Mouse (Mus musculus) stomach, embryonic 15.5 days (tissue): ENCODE data around the gene Lingo2. TPM values are rescaled to one million over a fixed set of nuclear protein-coding genes. Genes with fewer than 3 reads are reported as not detected.
A peak's percentile ranks its signal among the peaks of the same experiment; 100 is the strongest.
"Not testable (repeated sequence)": the region's sequence is repeated elsewhere in the genome, so short reads cannot be mapped to it uniquely, and the experiment has no call there.

Source experiments
- ATAC-seq: fragments of 200-750 bp; cut with Nextera tagmentation; 2 replicates; pipeline ENCODE4 v1.8.0; 2017; ENCODE audit warnings: low read depth, moderate number of reproducible peaks, moderate TSS enrichment; ENCODE audit not compliant: insufficient read depth, low FRiP score
- H3K27ac ChIP-seq: fragments of 300-500 bp; sonication (generic); 2 replicates; pipeline ENCODE4 v1.5.1; 2015; ENCODE audit warnings: mild to moderate bottlenecking, inconsistent platforms
- H3K27me3 ChIP-seq: fragments of 300-500 bp; sonication (generic); replicated peaks from 2 replicates; pipeline ENCODE4 v1.6.1; 2015; ENCODE audit warnings: inconsistent platforms
- H3K36me3 ChIP-seq: fragments of 300-500 bp; sonication (generic); 2 replicates; pipeline ENCODE4 v1.6.1; 2015; ENCODE audit warnings: inconsistent platforms
- H3K4me1 ChIP-seq: fragments of 300-500 bp; sonication (generic); 2 replicates; pipeline ENCODE4 v1.6.1; 2015; ENCODE audit warnings: inconsistent platforms
- H3K4me2 ChIP-seq: fragments of 300-500 bp; sonication (generic); 2 replicates; pipeline ENCODE4 v1.6.1; 2015; ENCODE audit warnings: mild to moderate bottlenecking, inconsistent platforms
- H3K4me3 ChIP-seq: fragments of 300-500 bp; sonication (generic); replicated peaks from 2 replicates; pipeline ENCODE4 v1.5.1; 2015; ENCODE audit warnings: inconsistent platforms
- H3K9ac ChIP-seq: fragments of 300-500 bp; sonication (generic); 2 replicates; pipeline ENCODE4 v1.6.1; 2015; ENCODE audit warnings: inconsistent platforms
- H3K9me3 ChIP-seq: fragments of 300-500 bp; sonication (generic); 2 replicates; pipeline ENCODE4 v1.6.1; 2016; ENCODE audit warnings: inconsistent platforms
- WGBS: fragments of 180-500 bp; shearing (Covaris S2); methylation state at CpG from one replicate; pipeline ENCODE4 v1.1.7; 2015; 5-methylcytosine and 5-hydroxymethylcytosine counted together
- polyA plus RNA-seq: library from polyadenylated mRNA; unstranded; fragments of >200 nt; fragmentation: Nextera tagmentation; extraction: Ambion mirVana; gene quantifications from 2 replicates; pipeline ENCODE4 v1.2.1, GENCODE M21; 2015

Lingo2 gene
- polyA plus RNA-seq, 1 experiment from 2014 or later: 0.46 TPM

GRCm38 (mm10) chr4:36288813-36289700 lies 662.5 kb downstream of the Lingo2 start:
- 0 out of 2 replicates have a peak overlapping the region, but pooled peaks have one; percentile 22 for H3K27ac ChIP-seq
- no peaks in the 10 kb centered on the region for H3K27me3 ChIP-seq
- H3K4me2 ChIP-seq: peak overlapping the region; percentile 47
- H3K4me1 ChIP-seq: no peaks in the 10 kb centered on the region
- ATAC-seq: peak; percentile 66
- H3K9me3 ChIP-seq: no peaks in the 10 kb centered on the region
- H3K9ac ChIP-seq: no peak overlapping the region
- H3K36me3 ChIP-seq: no peaks in the 10 kb centered on the region
- peak overlapping the region; percentile 23 for H3K4me3 ChIP-seq
- WGBS: 10% methylated on average over 17 of the region's 17 CpGs

- WGBS: 60% methylated on average over 2 of the region's 2 CpGs
- H3K36me3 ChIP-seq: no peaks in the 10 kb centered on the region
- H3K4me1 ChIP-seq: no peaks in the 10 kb centered on the region
- H3K9ac ChIP-seq: no peak overlapping the region
- H3K27me3 ChIP-seq: no peaks in the 10 kb centered on the region
- no peaks in the 10 kb centered on the region for H3K9me3 ChIP-seq
- H3K4me2 ChIP-seq: no peak overlapping the region
- H3K4me3 ChIP-seq: no peak overlapping the region
- no peak for ATAC-seq
- no peak overlapping the region for H3K27ac ChIP-seq
Observed at GRCm38 (mm10) chr4:36262436-36263169, 688.9 kb downstream of the Lingo2 start.

GRCm38 (mm10) chr4:36186231-36186922 lies 765.2 kb downstream of the Lingo2 start:
- Histone ChIP-seq H3K4me2 (no peak overlapping the region), H3K27me3 (no peaks in the 10 kb centered on the region), H3K27ac (no peak overlapping the region), H3K9ac (no peak overlapping the region), H3K4me1 (no peaks in the 10 kb centered on the region), H3K36me3 (no peaks in the 10 kb centered on the region), H3K9me3 (no peaks in the 10 kb centered on the region), H3K4me3 (no peak overlapping the region)
- ATAC-seq: no peak
- WGBS: 25% methylated on average over 7 of the region's 7 CpGs

- Histone ChIP-seq H3K4me1 (no peaks in the 10 kb centered on the region), H3K27me3 (no peaks in the 10 kb centered on the region), H3K4me3 (no peak overlapping the region), H3K9ac (no peak overlapping the region), H3K36me3 (no peaks in the 10 kb centered on the region), H3K9me3 (no peaks in the 10 kb centered on the region), H3K27ac (no peak overlapping the region), H3K4me2 (no peak overlapping the region)
- 35% methylated on average over 4 of the region's 4 CpGs for WGBS
- ATAC-seq: no peak
Observed at GRCm38 (mm10) chr4:36183643-36184042, 767.9 kb downstream of the Lingo2 start.

GRCm38 (mm10) chr4:36170099-36170498 lies 781.4 kb downstream of the Lingo2 start:
- no peaks in the 10 kb centered on the region for H3K36me3 ChIP-seq
- H3K4me3 ChIP-seq: no peak overlapping the region
- no peak for ATAC-seq
- H3K4me2 ChIP-seq: no peak overlapping the region
- WGBS: 33% methylated on average over 1 of the region's 1 CpGs
- no peak overlapping the region for H3K9ac ChIP-seq
- H3K27ac ChIP-seq: no peak overlapping the region
- no peaks in the 10 kb centered on the region for H3K27me3 ChIP-seq
- H3K4me1 ChIP-seq: no peaks in the 10 kb centered on the region
- no peaks in the 10 kb centered on the region for H3K9me3 ChIP-seq

- Histone ChIP-seq H3K36me3 (no peaks in the 10 kb centered on the region), H3K27me3 (no peaks in the 10 kb centered on the region), H3K9ac (no peak overlapping the region), H3K9me3 (no peaks in the 10 kb centered on the region), H3K4me2 (no peak overlapping the region), H3K27ac (no peak overlapping the region), H3K4me1 (no peaks in the 10 kb centered on the region), H3K4me3 (no peak overlapping the region)
- ATAC-seq: no peak
Observed at GRCm38 (mm10) chr4:36131341-36131740, 820.2 kb downstream of the Lingo2 start.

- Histone ChIP-seq H3K4me3 (no peak overlapping the region), H3K9ac (no peak overlapping the region), H3K4me1 (no peaks in the 10 kb centered on the region), H3K36me3 (no peaks in the 10 kb centered on the region), H3K27me3 (no peaks in the 10 kb centered on the region), H3K4me2 (no peak overlapping the region), H3K27ac (no peak overlapping the region), H3K9me3 (no peaks in the 10 kb centered on the region)
- WGBS: 72% methylated on average over 4 of the region's 4 CpGs
- ATAC-seq: no peak
Observed at GRCm38 (mm10) chr4:36095482-36095881, 856.1 kb downstream of the Lingo2 start.

- Histone ChIP-seq H3K27ac (no peak overlapping the region), H3K4me2 (no peak overlapping the region), H3K9ac (no peak overlapping the region), H3K4me1 (no peaks in the 10 kb centered on the region), H3K4me3 (no peak overlapping the region), H3K36me3 (no peaks in the 10 kb centered on the region), H3K27me3 (no peaks in the 10 kb centered on the region), H3K9me3 (no peaks in the 10 kb centered on the region)
- 74% methylated on average over 3 of the region's 3 CpGs for WGBS
- no peak for ATAC-seq
Observed at GRCm38 (mm10) chr4:36081095-36081852, 870.3 kb downstream of the Lingo2 start.

- Histone ChIP-seq H3K36me3 (no peaks in the 10 kb centered on the region), H3K9me3 (no peaks in the 10 kb centered on the region), H3K27ac (no peak overlapping the region), H3K4me1 (no peaks in the 10 kb centered on the region), H3K4me2 (no peak overlapping the region), H3K9ac (no peak overlapping the region), H3K27me3 (no peaks in the 10 kb centered on the region), H3K4me3 (no peak overlapping the region)
- no peak for ATAC-seq
- WGBS: 79% methylated on average over 6 of the region's 6 CpGs
Observed at GRCm38 (mm10) chr4:36078910-36079525, 872.5 kb downstream of the Lingo2 start.

GRCm38 (mm10) chr4:36064701-36065100 lies 886.8 kb downstream of the Lingo2 start:
- 54% methylated on average over 1 of the region's 1 CpGs for WGBS
- H3K27me3 ChIP-seq, H3K27ac ChIP-seq, H3K9ac ChIP-seq, H3K4me2 ChIP-seq, ATAC-seq, H3K4me1 ChIP-seq, H3K4me3 ChIP-seq, H3K36me3 ChIP-seq, H3K9me3 ChIP-seq: not testable (repeated sequence)

- H3K36me3 ChIP-seq: no peaks in the 10 kb centered on the region
- no peak for ATAC-seq
- H3K9me3 ChIP-seq: no peaks in the 10 kb centered on the region
- 35% methylated on average over 6 of the region's 6 CpGs for WGBS
- no peaks in the 10 kb centered on the region for H3K27me3 ChIP-seq
- H3K4me1 ChIP-seq: no peaks in the 10 kb centered on the region
- no peak overlapping the region for H3K9ac ChIP-seq
- no peak overlapping the region for H3K4me3 ChIP-seq
- no peak overlapping the region for H3K27ac ChIP-seq
- no peak overlapping the region for H3K4me2 ChIP-seq
Observed at GRCm38 (mm10) chr4:36052791-36053376, 898.7 kb downstream of the Lingo2 start.
